ENCODE assay signal across 8 mouse cellular contexts in the genomic region with DNA sequence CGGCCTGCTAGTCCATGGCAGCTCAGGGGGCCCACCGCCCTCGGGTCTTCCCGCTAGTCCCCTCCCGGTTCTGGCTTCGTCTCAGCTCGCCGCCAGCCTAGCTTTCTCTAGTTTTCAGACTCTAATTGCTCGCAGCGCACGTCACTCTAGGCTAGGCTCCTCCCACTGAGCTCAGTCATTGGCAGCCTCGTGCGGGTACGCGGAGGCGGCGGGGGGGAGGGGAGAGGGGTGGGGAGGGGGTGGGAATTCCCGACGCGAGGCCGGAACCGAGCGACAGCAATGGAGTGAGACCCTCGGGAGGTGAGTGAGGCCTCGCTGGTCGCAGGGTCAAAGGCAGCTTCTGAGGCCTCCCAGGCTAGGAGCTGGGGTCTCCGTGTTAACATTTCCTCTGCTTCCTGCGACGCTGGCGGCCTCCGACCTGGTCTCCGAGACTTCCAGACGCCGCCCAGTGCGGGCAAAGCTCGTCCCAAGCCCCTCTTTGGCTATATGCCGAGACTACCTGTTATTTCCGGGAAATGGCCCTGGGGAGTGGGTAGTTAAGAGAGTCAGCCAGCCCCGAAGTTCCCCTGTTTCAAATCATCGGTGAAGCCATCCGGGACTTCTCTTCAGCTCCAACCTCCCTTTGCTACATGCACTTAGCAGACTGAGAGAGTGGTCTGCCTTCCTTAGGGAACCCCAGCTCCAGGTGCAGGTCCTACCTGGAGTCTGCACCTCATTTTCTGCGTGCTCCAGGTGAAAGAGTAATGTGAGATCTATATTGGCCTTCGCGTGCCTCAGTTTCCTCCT. TPM values are rescaled to one million over a fixed set of nuclear protein-coding genes. Genes with fewer than 3 reads are reported as not detected.
DNase-seq lines count a peak whose midpoint lies in the region; ATAC-seq and TF ChIP-seq lines count a peak whose summit lies in the region.

A gene (plus strand): TSS at position 213 of the 786 bp plus-strand sequence.

- H3K27ac ChIP-seq in ES-Bruce4 (ENCODE audit: insufficient read depth, low read length) = peak within 1 kb of the TSS; percentile 92
- peak within 1 kb of the TSS; percentile 84 for H3K27ac ChIP-seq in forebrain, embryonic 14.5 days (ENCODE audit: low read depth, low read length)

- no peak for TF ChIP-seq CTCF in ES-Bruce4 (IDR thresholded peaks at IDR 0.05; ENCODE audit: low read depth, low read length)

- peak within 1 kb of the TSS; percentile 91 for H3K4me2 ChIP-seq in forebrain, embryonic 14.5 days (ENCODE audit: low read length)

- H3K9ac ChIP-seq in ES-Bruce4 (ENCODE audit: low read depth, poor library complexity, severe bottlenecking) = peak within 1 kb of the TSS; percentile 86
- peak within 1 kb of the TSS; percentile 66 for H3K9ac ChIP-seq in forebrain, embryonic 14.5 days (ENCODE audit: low read length)

- TF ChIP-seq POLR2A in ES-Bruce4 (IDR thresholded peaks at IDR 0.05; ENCODE audit: insufficient read depth, low read length) = peak; percentile 61

- no peaks in the 10 kb centered on the region for H3K9me3 ChIP-seq in ES-Bruce4 (replicated peaks; ENCODE audit: control insufficient read depth, insufficient read depth, low read length, poor library complexity, severe bottlenecking)
- no peaks in the 10 kb centered on the region for H3K9me3 ChIP-seq in forebrain, embryonic 14.5 days (replicated peaks; ENCODE audit: control insufficient read depth, low read length)

- H3K27me3 ChIP-seq in ES-Bruce4 (ENCODE audit: control insufficient read depth, insufficient read depth, low read length, poor library complexity, severe bottlenecking) = no peaks in the 10 kb centered on the region
- H3K27me3 ChIP-seq in forebrain, embryonic 14.5 days (replicated peaks; ENCODE audit: control insufficient read depth, insufficient read depth, low read length) = no peaks in the 10 kb centered on the region

- no peaks in the 10 kb centered on the region for H3K4me1 ChIP-seq in ES-Bruce4 (ENCODE audit: control insufficient read depth, insufficient read depth, low read length)
- peaks cover 11% of the 10 kb centered on the region for H3K4me1 ChIP-seq in forebrain, embryonic 14.5 days (ENCODE audit: control insufficient read depth, insufficient read depth, low read length)

- ATAC-seq in cerebellum, adult (ENCODE audit: insufficient number of reproducible peaks, low FRiP score, low TSS enrichment) = peak; percentile 90
- ATAC-seq in forebrain, embryonic 14.5 days = peak; percentile 96
- ATAC-seq in neutrophil, adult 5-6 weeks (ENCODE audit: extremely low read depth, insufficient number of reproducible peaks, low FRiP score, poor library complexity, severe bottlenecking) = peak; percentile 93

- H3K36me3 ChIP-seq in ES-Bruce4 (ENCODE audit: control insufficient read depth, insufficient read depth, low read length, poor library complexity, severe bottlenecking) = peaks cover 10% of the 10 kb centered on the region; the same call in 1 of the 2 replicates
- peaks cover 8% of the 10 kb centered on the region; the same call in 1 of the 2 replicates for H3K36me3 ChIP-seq in forebrain, embryonic 14.5 days (ENCODE audit: control insufficient read depth, insufficient read depth, low read length)

- TF ChIP-seq EP300 in ES-Bruce4 (IDR thresholded peaks at IDR 0.05; ENCODE audit: insufficient read depth, low read depth, low read length) = no peak

- peak within 1 kb of the TSS; percentile 96 for H3K4me3 ChIP-seq in ES-Bruce4 (ENCODE audit: low read depth, low read length)
- H3K4me3 ChIP-seq in forebrain, embryonic 14.5 days (ENCODE audit: low read depth, low read length) = peak within 1 kb of the TSS; percentile 55

- WGBS in forebrain, embryonic 14.5 days = under 1% methylated on average over 35 of the region's 44 CpGs

- intact Hi-C loops in heart, postnatal 14 days (cut with DNase I) = loop anchor here (2.0 kb wide), 1 partner anchor 27 kb away; no protein-coding TSS in a partner anchor

- peak; percentile 99 for DNase-seq in forebrain, embryonic 14.5 days (ENCODE audit: low spot score)
- peak; percentile 91 to 95 for DNase-seq in heart, postnatal 14 days
- peak; percentile 95 for DNase-seq in layer of hippocampus, adult 11-12 months (ENCODE audit: low spot score)
- DNase-seq in lung, adult 18-20 months = peak; percentile 96
- peak; percentile 87 to 92 for DNase-seq in thymus, adult 18-20 months

RNA-seq across cellular contexts. Expression of the gene that starts here (rescaled TPM):
- 60.5 and 62.4 TPM in 2 replicates for polyA plus RNA-seq in ES-Bruce4 (2011; ENCODE audit: insufficient read depth, insufficient read length, low read depth, missing spikeins)
- 40.0 and 47.0 TPM in 2 replicates for polyA plus RNA-seq in forebrain, embryonic 14.5 days (2014; fragmentation: Nextera tagmentation; extraction: Ambion mirVana)
- total RNA-seq in heart, postnatal 14 days (2021) = 10 to 100 TPM; 94.0 to 95.4 TPM
- 32.4 and 34.4 TPM in 2 replicates for total RNA-seq in neutrophil, adult 5-6 weeks (2017)

Comparison
In these comparisons a context has a peak if more than half of its experiments do, and no peak if none do; other contexts are left out.
1. Peak in every context shown above with its lines: DNase-seq, ATAC-seq, H3K4me3 ChIP-seq and H3K27ac ChIP-seq.